Mouse (Mus musculus): ENCODE data around the gene Nek4.

DNA sequence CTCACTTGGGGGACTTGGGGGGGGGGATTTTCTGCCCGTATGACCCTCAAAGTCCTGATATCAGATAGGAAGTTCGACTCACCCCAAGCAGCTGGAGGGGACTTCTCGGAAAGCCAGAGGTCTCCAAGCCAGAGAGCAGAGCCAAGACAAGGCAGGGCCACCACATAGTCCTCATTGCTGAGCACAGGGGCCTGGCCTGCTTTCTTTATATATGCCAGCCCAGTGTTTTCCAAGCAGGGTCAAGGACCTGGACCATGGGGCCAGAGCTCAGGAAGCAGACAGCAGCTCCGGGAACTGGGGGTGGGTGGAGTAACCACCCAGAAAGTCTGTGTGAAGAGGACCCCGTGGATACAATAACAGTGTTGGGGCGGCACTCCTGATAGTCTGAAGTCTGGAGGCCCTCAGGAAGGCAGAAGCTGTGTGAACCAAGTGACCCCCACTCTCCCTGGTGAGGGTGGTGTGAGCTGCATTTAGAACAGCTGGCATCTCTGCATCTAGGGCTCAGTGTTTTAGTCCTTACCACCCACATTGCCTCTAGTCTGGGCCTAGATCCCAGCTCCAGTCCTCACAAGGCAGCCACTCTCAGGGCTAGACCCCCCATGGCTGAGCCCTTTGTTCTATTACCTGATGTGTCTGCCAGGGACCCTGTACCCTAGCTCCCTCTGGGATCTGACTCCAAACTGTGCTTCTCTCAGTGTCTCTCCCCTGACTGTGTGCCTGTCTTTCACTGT, 27.6 kb upstream of the Nek4 start, which contains the start of gene Itih3:
- TF ChIP-seq GATA1 (IDR thresholded peaks at IDR 0.05; ENCODE audit: borderline replicate concordance, low read length) (no peak), FLI1 (IDR thresholded peaks at IDR 0.05; ENCODE audit: low read length) (no peak)
